Comparison of ENCODE assay signal across 8 mouse cellular contexts in the genomic region with DNA sequence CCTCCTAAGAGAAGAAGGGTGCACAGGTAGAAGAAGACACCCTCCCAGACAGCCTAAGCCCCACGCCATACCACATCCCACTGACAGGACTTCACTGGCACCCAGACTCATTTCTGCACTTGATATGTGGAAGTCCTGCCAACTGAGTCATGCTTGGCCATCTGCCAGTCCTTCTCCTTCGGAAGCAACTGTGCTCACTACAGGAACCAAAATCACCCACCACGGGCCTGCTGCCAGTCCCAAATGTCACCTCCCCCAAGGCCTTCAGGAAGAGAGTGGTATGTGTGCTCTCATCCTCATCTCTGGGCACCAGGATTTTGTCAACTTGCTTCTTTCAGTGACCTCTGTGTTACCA. TPM values are rescaled to one million over a fixed set of nuclear protein-coding genes. Genes with fewer than 3 reads are reported as not detected.
DNase-seq lines count a peak whose midpoint lies in the region; ATAC-seq and TF ChIP-seq lines count a peak whose summit lies in the region.

No protein-coding gene starts in this region.

- TF ChIP-seq CTCF in brain, embryonic 14.5 days (IDR thresholded peaks at IDR 0.05; ENCODE audit: borderline replicate concordance, extremely low read depth, insufficient read depth, insufficient read length), result no peak
- TF ChIP-seq CTCF in liver, postnatal 0 days (IDR thresholded peaks at IDR 0.05; ENCODE audit: low read depth), result no peak

- TF ChIP-seq POLR2A in brain, embryonic 14.5 days (IDR thresholded peaks at IDR 0.05; ENCODE audit: borderline replicate concordance, extremely low read depth, insufficient read depth, insufficient read length, poor library complexity, severe bottlenecking), result no peak

- H3K36me3 ChIP-seq in liver, postnatal 0 days (replicated peaks; ENCODE audit: insufficient read depth, low read length), result no peaks in the 10 kb centered on the region
- H3K36me3 ChIP-seq in hindbrain, embryonic 12.5 days, result no peaks in the 10 kb centered on the region

- H3K9me3 ChIP-seq in liver, postnatal 0 days (ENCODE audit: low read length), result no peaks in the 10 kb centered on the region
- H3K9me3 ChIP-seq in hindbrain, embryonic 12.5 days (replicated peaks), result no peaks in the 10 kb centered on the region; the same call in 1 of the 2 replicates

- H3K9ac ChIP-seq in liver, postnatal 0 days (replicated peaks), result no peak overlapping the region
- no peak overlapping the region for H3K9ac ChIP-seq in hindbrain, embryonic 12.5 days

- peak; percentile 68 for ATAC-seq in liver, postnatal 0 days
- ATAC-seq in hindbrain, embryonic 12.5 days (ENCODE audit: low FRiP score), result no peak

- H3K4me1 ChIP-seq in liver, postnatal 0 days (ENCODE audit: insufficient read depth), result peaks cover 15% of the 10 kb centered on the region
- H3K4me1 ChIP-seq in hindbrain, embryonic 12.5 days, result peaks cover 6% of the 10 kb centered on the region

- TF ChIP-seq EP300 in liver, postnatal 0 days (IDR thresholded peaks at IDR 0.05; ENCODE audit: low read depth), result no peak

- H3K4me2 ChIP-seq in liver, postnatal 0 days (ENCODE audit: low read depth, low read length), result no peak overlapping the region
- no peak overlapping the region for H3K4me2 ChIP-seq in hindbrain, embryonic 12.5 days (replicated peaks)

- peak; percentile 96 to 97 for DNase-seq in adrenal gland, adult (ENCODE audit: inconsistent age in 2 of 2, low spot score in 1 of 2)
- DNase-seq in brain, embryonic 14.5 days (ENCODE audit: low read depth), result peak; percentile 91
- peak; percentile 60 for DNase-seq in gastrocnemius, postnatal 10 days
- DNase-seq in kidney, postnatal 10 days, result peak; percentile 78
- DNase-seq in liver, postnatal 0 days, result peak; percentile 67
- peak; percentile 54 for DNase-seq in skeletal muscle tissue, adult 2 months (ENCODE audit: low read depth, low spot score)
- no peak for DNase-seq in embryo, embryonic 10 days (ENCODE audit: low spot score)

- 27% methylated on average over 3 of the region's 3 CpGs for WGBS in liver, postnatal 0 days (ENCODE audit: insufficient replicate concordance)
- WGBS in hindbrain, embryonic 12.5 days, result 85% methylated on average over 3 of the region's 3 CpGs

- no peaks in the 10 kb centered on the region for H3K27me3 ChIP-seq in liver, postnatal 0 days (ENCODE audit: insufficient read depth, low read length)
- no peaks in the 10 kb centered on the region for H3K27me3 ChIP-seq in hindbrain, embryonic 12.5 days

- H3K27ac ChIP-seq in liver, postnatal 0 days (ENCODE audit: low read depth), result no peak overlapping the region; the same call in 1 of the 2 replicates
- no peak overlapping the region for H3K27ac ChIP-seq in hindbrain, embryonic 12.5 days

- H3K4me3 ChIP-seq in liver, postnatal 0 days (ENCODE audit: low read depth, low read length), result no peak overlapping the region
- no peak overlapping the region for H3K4me3 ChIP-seq in hindbrain, embryonic 12.5 days

RNA-seq across cellular contexts. Expression of gene Nos1ap, which starts 34.7 kb away (rescaled TPM):
- 16.8 and 18.5 TPM in 2 replicates for polyA plus RNA-seq in brain, embryonic 14.5 days (2012; rRNA removed)
- total RNA-seq in gastrocnemius, postnatal 10 days (2021), result 1 to 10 TPM; 2.9 to 3.8 TPM
- 6.0 and 6.5 TPM in 2 replicates for polyA plus RNA-seq in liver, postnatal 0 days (2015; fragmentation: Nextera tagmentation; extraction: Ambion mirVana)
- polyA plus RNA-seq in hindbrain, embryonic 12.5 days (2016; fragmentation: Nextera tagmentation; extraction: Ambion mirVana), result 15.5 and 22.7 TPM in 2 replicates
